Mouse (Mus musculus) layer of hippocampus, postnatal 10 days (tissue): ENCODE measurements at regions not wholly inside any gene's neighbourhood (a gene's known extent, or its start where the extent isn't known, plus 50 kb on each side); places are given as distances from the start of the nearest gene placed in this dataset.
A peak's percentile ranks its signal among the peaks of the same experiment; 100 is the strongest.

ENCODE experiments used
- DNase-seq, 2 experiments: peaks; one replicate each; pipeline ENCODE4 v3.0.0; 2021; ENCODE audit warnings: low spot score in 2 of 2

- no peak for DNase-seq
Observed at GRCm38 (mm10) chr5:58286680-58287223, 569.0 kb downstream of the Pcdh7 start.

- DNase-seq = no peak
Observed at GRCm38 (mm10) chr5:58291261-58291660, 573.5 kb downstream of the Pcdh7 start.

- DNase-seq = no peak
Observed at GRCm38 (mm10) chr5:58294903-58295302, 577.1 kb downstream of the Pcdh7 start.

- peak in 1 of 2 experiments; percentile 15 for DNase-seq
Observed at GRCm38 (mm10) chr5:58331356-58331755, 613.6 kb downstream of the Pcdh7 start.
